Mouse (Mus musculus) hindbrain, embryonic 10.5 days (tissue): Measurements from ENCODE around the gene Vpreb2. TPM values are rescaled to one million over a fixed set of nuclear protein-coding genes. Genes with fewer than 3 reads are reported as not detected.
"Not testable (repeated sequence)": the region's sequence is repeated elsewhere in the genome, so short reads cannot be mapped to it uniquely, and the experiment has no call there.

Experiments used
- DNase-seq: peaks from one replicate; pipeline ENCODE4 v3.0.0-alpha.2; 2017; ENCODE audit warnings: low spot score
- H3K27ac ChIP-seq: fragments of 300-500 bp; sonication (generic); 2 replicates; pipeline ENCODE4 v1.5.1; 2016; ENCODE audit warnings: mild to moderate bottlenecking, moderate library complexity
- H3K27me3 ChIP-seq: fragments of 300-500 bp; sonication (generic); 2 replicates; pipeline ENCODE4 v1.6.1; 2016; ENCODE audit warnings: mild to moderate bottlenecking; ENCODE audit not compliant: poor library complexity, insufficient read depth, severe bottlenecking
- H3K36me3 ChIP-seq: fragments of 300-500 bp; sonication (generic); 2 replicates; pipeline ENCODE4 v1.6.1; 2016; ENCODE audit warnings: mild to moderate bottlenecking, moderate library complexity
- H3K4me1 ChIP-seq: fragments of 300-500 bp; sonication (generic); replicated peaks from 2 replicates; pipeline ENCODE4 v1.6.1; 2016; ENCODE audit warnings: mild to moderate bottlenecking
- H3K4me3 ChIP-seq: fragments of 300-500 bp; sonication (generic); 2 replicates; pipeline ENCODE4 v1.5.1; 2016; ENCODE audit warnings: mild to moderate bottlenecking, moderate library complexity
- H3K9me3 ChIP-seq: fragments of 300-500 bp; sonication (generic); 2 replicates; pipeline ENCODE4 v1.6.1; 2016; ENCODE audit warnings: mild to moderate bottlenecking, moderate library complexity
- WGBS: fragments of 180-500 bp; shearing (Covaris S2); methylation state at CpG from one replicate; pipeline ENCODE4 v1.1.7; 2016; 5-methylcytosine and 5-hydroxymethylcytosine counted together
- polyA plus RNA-seq: library from polyadenylated mRNA; unstranded; fragments of >200 nt; fragmentation: Nextera tagmentation; extraction: Ambion mirVana; gene quantifications from 2 replicates; pipeline ENCODE4 v1.2.1, GENCODE M21; 2016

The Vpreb2 gene
- polyA plus RNA-seq, 1 experiment from 2014 or later, result not detected

DNA sequence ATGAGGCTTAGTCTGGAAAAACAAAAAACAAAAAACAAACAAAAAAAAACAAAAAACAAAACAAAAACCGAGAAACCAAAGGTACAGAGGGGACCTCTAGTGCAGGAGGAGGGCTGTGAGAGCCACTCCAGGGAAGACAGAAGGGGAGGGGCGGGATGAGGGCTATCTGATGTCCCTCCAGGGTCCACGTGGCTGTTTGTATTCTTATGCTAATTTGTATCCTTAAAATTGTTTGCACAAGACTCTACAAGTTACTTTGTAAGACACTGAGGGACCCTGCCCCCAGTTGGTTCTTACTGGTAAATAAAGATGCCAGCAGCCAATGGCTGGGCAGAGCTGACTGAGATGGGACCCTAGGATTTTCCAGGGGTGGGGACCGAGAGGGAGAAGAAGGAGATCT is 26.9 kb downstream of the Vpreb2 start:
- Histone ChIP-seq H3K4me1 (peaks cover 4% of the 10 kb centered on the region; the same call in 1 of the 2 replicates), H3K27ac (no peak overlapping the region), H3K27me3 (no peaks in the 10 kb centered on the region), H3K4me3 (no peak overlapping the region), H3K36me3 (no peaks in the 10 kb centered on the region), H3K9me3 (no peaks in the 10 kb centered on the region)
- WGBS, result 42% methylated on average over 4 of the region's 4 CpGs
- no peak for DNase-seq

DNA sequence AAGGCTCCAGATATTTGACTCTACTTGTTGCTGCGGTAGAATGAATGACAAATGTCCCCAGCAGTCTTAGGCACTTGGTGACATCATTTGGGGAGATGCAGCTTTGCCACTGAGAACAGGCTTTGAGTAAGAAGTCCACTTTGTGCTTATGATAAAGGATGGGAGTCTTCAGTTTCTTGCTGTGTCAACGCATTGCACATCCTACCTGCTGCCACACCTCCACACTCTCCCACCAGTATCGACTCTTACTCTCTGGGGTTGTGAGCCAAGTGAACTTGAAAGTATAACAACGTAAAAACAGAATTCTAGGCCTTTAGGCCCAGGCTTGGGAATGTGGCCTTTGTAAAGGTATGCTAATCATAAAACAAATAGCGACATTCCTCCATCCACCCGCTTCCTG is 30.9 kb downstream of the Vpreb2 start:
- no peaks in the 10 kb centered on the region for H3K36me3 ChIP-seq
- no peak overlapping the region for H3K27ac ChIP-seq
- no peaks in the 10 kb centered on the region for H3K27me3 ChIP-seq
- WGBS, result 69% methylated on average over 6 of the region's 6 CpGs
- H3K4me3 ChIP-seq, result no peak overlapping the region
- no peaks in the 10 kb centered on the region for H3K4me1 ChIP-seq
- DNase-seq, result no peak
- 0 out of 2 replicates have a peak, but pooled peaks cover 2% of the 10 kb centered on the region for H3K9me3 ChIP-seq

DNA sequence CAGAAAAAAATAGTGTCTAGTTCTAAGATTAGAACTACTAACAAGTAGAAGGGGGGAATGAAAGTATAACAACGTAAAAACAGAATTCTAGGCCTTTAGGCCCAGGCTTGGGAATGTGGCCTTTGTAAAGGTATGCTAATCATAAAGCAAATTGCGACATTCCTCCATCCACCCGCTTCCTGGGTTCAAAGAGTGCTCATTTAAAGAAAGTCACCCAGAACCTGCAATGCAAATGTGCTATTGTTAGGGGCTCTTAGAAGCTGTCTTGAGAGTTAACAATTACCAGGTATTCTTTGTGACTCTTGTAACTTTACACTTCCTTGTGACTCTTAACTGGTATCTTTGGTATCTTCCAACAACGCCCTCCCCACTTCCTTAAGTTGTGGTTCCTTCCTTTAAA is 36.3 kb downstream of the Vpreb2 start:
- H3K36me3 ChIP-seq, H3K27me3 ChIP-seq, H3K4me3 ChIP-seq, H3K27ac ChIP-seq, H3K9me3 ChIP-seq, DNase-seq, H3K4me1 ChIP-seq: not testable (repeated sequence)
- 71% methylated on average over 4 of the region's 4 CpGs for whole genome bisulfite sequencing

DNA sequence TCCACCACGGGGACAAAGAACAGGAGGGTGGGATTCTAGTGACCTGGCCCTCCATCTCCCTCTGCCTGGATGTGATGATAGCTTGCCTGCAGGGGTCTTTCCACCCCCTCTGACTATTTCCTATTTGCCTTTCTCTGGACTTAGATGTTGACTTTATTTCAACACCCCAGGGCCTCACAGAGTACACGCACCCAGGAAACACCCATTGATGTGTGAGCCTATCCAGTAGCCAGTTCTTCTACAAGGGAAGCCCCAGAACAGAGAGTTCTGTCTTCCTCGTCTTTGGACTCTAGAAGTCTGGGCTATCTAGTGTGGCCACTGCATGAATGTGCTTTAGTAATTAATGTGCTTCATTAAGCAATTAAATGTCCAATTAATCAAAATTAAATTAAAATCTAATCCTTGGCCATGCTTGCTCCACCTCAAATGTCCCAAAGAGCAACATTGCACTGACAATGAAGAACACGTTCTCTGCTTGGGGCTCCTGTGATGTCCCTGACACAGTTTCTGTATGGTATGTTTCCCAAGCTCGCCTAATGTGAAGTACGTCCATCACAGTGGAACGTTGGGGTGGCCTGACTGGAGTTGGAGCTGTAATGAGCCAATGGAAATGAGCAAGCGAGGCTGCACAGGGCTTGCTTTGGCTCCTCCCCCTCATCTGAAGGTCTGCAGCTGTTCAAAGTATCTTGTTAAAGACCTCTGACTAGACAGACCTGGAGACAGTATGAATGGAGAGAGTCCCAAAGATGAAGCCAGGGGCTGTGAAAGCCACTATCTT is 42.7 kb downstream of the Vpreb2 start:
- H3K27me3 ChIP-seq, result no peaks in the 10 kb centered on the region
- no peaks in the 10 kb centered on the region for H3K4me1 ChIP-seq
- H3K36me3 ChIP-seq, result no peaks in the 10 kb centered on the region
- WGBS, result 82% methylated on average over 8 of the region's 8 CpGs
- DNase-seq, result no peak
- H3K27ac ChIP-seq, result no peak overlapping the region
- no peaks in the 10 kb centered on the region for H3K9me3 ChIP-seq
- no peak overlapping the region for H3K4me3 ChIP-seq

DNA sequence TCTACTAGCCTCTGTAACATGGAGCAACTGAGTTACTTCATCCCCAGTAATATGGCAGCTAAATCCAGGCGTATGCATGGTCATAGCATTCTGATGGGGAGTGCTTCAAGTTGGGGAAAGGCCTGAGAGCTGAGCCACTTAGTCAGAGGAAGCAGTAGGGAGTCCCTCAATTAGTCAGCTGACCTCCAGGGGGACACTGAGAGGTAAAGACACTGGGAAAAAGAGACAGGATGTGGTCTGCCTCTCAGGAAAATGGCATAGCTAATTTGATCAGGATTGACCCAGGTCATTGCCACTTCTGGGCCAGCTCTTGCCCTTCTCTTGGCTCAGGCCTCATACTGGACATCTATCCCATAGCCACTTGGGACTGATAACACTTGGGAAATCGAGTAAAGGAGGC is 47.1 kb downstream of the Vpreb2 start:
- Histone ChIP-seq H3K27ac (no peak overlapping the region), H3K4me1 (no peaks in the 10 kb centered on the region), H3K36me3 (no peaks in the 10 kb centered on the region), H3K27me3 (no peaks in the 10 kb centered on the region), H3K9me3 (no peaks in the 10 kb centered on the region), H3K4me3 (no peak overlapping the region)
- DNase-seq, result no peak
- WGBS, result 69% methylated on average over 2 of the region's 2 CpGs

Other genes starting within 250 kb of the Vpreb2 start
- 46.8 and 54.2 TPM in 2 replicates for gene Med15, start 247.5 kb upstream of the Vpreb2 start, polyA plus RNA-seq
- gene Klhl22, start 220.8 kb upstream of the Vpreb2 start, polyA plus RNA-seq, result 57.5 TPM in 2 replicates
- gene Scarf2, start 183.1 kb upstream of the Vpreb2 start, polyA plus RNA-seq, result 5.4 and 9.6 TPM in 2 replicates
- 0.22 TPM in 1 of 2 replicates, not detected in the other for gene B830017H08Rik, start 147.3 kb upstream of the Vpreb2 start, polyA plus RNA-seq
- 1.9 and 2.3 TPM in 2 replicates for gene Car15, start 142.1 kb upstream of the Vpreb2 start, polyA plus RNA-seq
- gene Gm20518, start 88.8 kb upstream of the Vpreb2 start, polyA plus RNA-seq, result 0.14 and 0.20 TPM in 2 replicates
- not detected in 2 replicates for gene Tssk1, start 86.2 kb upstream of the Vpreb2 start, polyA plus RNA-seq
- 96.0 and 100 TPM in 2 replicates for gene Dgcr2, start 81.9 kb upstream of the Vpreb2 start, polyA plus RNA-seq
- gene Tssk2, start 81.8 kb upstream of the Vpreb2 start, polyA plus RNA-seq, result not detected in 2 replicates
- gene Ess2, start 69.1 kb upstream of the Vpreb2 start, polyA plus RNA-seq, result 54.5 and 57.4 TPM in 2 replicates
- gene Gsc2, start 65.4 kb upstream of the Vpreb2 start, polyA plus RNA-seq, result 0.17 TPM in 1 of 2 replicates, not detected in the other
- gene Slc25a1, start 52.2 kb upstream of the Vpreb2 start, polyA plus RNA-seq, result 115 and 149 TPM in 2 replicates
- gene Dgcr6, start 72.4 kb downstream of the Vpreb2 start, polyA plus RNA-seq, result 153 and 167 TPM in 2 replicates
- 9.7 and 13.4 TPM in 2 replicates for gene Prodh, start 109.8 kb downstream of the Vpreb2 start, polyA plus RNA-seq
- 2.1 and 2.8 TPM in 2 replicates for gene Rtn4r, start 147.2 kb downstream of the Vpreb2 start, polyA plus RNA-seq
- gene Ccdc188, start 237.5 kb downstream of the Vpreb2 start, polyA plus RNA-seq, result 0.12 TPM in 1 of 2 replicates, not detected in the other